Mouse (Mus musculus) bone marrow macrophage, adult 2 months (primary cell): Measurements from ENCODE around the gene Frmpd4.

Experiments
- CTCF ChIP-seq: IDR thresholded peaks from 2 replicates; pipeline ENCODE4 v1.5.1; 2012; ENCODE audit warnings: low read depth, mild to moderate bottlenecking, low read length, moderate library complexity
- POLR2A ChIP-seq: IDR thresholded peaks from 2 replicates; pipeline ENCODE4 v1.6.1; 2012; ENCODE audit warnings: mild to moderate bottlenecking, low read depth, low read length, borderline replicate concordance

DNA sequence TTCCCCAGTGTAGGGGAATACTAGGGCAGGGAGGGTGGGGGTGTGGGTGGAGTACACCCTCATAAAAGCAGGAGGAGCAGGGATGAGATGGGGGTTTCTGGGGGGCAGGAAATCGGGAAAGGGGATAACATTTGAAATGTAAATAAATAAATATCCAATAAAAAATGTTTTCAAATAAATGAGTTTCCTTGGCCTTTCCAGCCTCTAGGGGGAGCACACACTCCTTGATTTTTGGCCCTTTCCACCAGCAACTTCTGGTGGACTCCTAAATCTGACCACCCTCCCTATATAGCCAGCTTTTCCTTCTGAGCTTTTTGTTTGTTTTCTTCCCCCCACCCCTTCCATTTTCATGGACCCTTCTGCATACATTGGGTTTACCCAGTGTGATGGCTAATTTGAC, 7.3 kb upstream of the Frmpd4 start:
- TF ChIP-seq CTCF (no peak), POLR2A (no peak)
